ENCODE assay signal across 11 mouse cellular contexts in the genomic region with DNA sequence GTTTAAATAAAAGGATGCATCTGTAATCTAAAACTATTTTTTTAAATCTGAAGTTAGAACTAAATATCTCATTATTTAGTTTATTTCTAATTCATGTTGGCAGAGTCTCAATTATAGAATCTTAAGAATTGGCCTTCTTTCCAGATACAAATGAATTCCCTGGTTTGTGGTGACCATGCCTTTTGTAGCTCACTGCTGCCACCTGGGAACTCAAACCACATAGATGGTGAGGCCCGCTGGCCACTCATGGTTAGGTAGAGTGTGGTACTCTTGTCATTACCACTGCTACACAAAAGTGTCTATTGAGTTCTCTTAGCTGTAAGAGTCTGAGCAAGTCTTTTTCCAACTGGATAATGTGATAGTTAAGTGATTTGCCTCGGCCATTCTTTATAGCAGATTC. TPM values are rescaled to one million over a fixed set of nuclear protein-coding genes. Genes with fewer than 3 reads are reported as not detected.
DNase-seq lines count a peak whose midpoint lies in the region; ATAC-seq and TF ChIP-seq lines count a peak whose summit lies in the region.
"Had no signal": no experiment of that assay in that cellular context is flagged by ENCODE, and none has a peak within 500 bp of the region (broad histone marks: within the 10 kb centered on the region; RNA-seq: fewer than 3 reads in every experiment).

No protein-coding gene starts in this region.

- 74% methylated on average over 2 of the region's 2 CpGs for WGBS in forebrain, postnatal 0 days
- 81% methylated on average over 2 of the region's 2 CpGs for WGBS in forebrain, embryonic 10.5 days
- WGBS in lung, postnatal 0 days, result 70% methylated on average over 2 of the region's 2 CpGs

- H3K9ac ChIP-seq in forebrain, postnatal 0 days, result no peak overlapping the region
- H3K9ac ChIP-seq in lung, postnatal 0 days (replicated peaks; ENCODE audit: low read depth), result no peak overlapping the region
- H3K9ac ChIP-seq: forebrain, embryonic 12.5 days; limb, embryonic 15.5 days had no signal

- TF ChIP-seq CTCF in forebrain, postnatal 0 days (IDR thresholded peaks at IDR 0.05; ENCODE audit: low read depth), result peak; percentile 22; the same call in 1 of the 2 replicates
- peak; percentile 48 for TF ChIP-seq CTCF in lung, postnatal 0 days (IDR thresholded peaks at IDR 0.05)

- no peak for DNase-seq in forebrain, postnatal 0 days
- DNase-seq in forebrain, embryonic 10.5 days (ENCODE audit: extremely low spot score, low spot score), result no peak
- peak; percentile 17 to 29 for DNase-seq in left cerebral cortex, adult 18-20 months (ENCODE audit: low spot score in 2 of 2)
- no peak for DNase-seq in left cerebral cortex, adult 11 months (ENCODE audit: low spot score)
- DNase-seq in adrenal gland, adult 8-10 months, result peak; percentile 12
- DNase-seq in lung, postnatal 0 days (ENCODE audit: low spot score), result peak; percentile 25
- DNase-seq in frontal cortex, postnatal 14 days (ENCODE audit: low spot score in 2 of 2), result no peak
- no peak for DNase-seq in spleen, postnatal 4 days (ENCODE audit: low spot score in 2 of 2)

- TF ChIP-seq EP300 in lung, postnatal 0 days (IDR thresholded peaks at IDR 0.05), result no peak

- H3K4me3 ChIP-seq in forebrain, postnatal 0 days (ENCODE audit: low read depth, low read length), result no peak overlapping the region
- H3K4me3 ChIP-seq in forebrain, embryonic 10.5 days, result no peak overlapping the region
- no peak overlapping the region for H3K4me3 ChIP-seq in lung, postnatal 0 days (ENCODE audit: low read depth, low read length)
- H3K4me3 ChIP-seq: forebrain, embryonic 12.5 days; limb, embryonic 15.5 days had no signal

- H3K9me3 ChIP-seq in forebrain, postnatal 0 days (ENCODE audit: low read length), result no peaks in the 10 kb centered on the region
- no peaks in the 10 kb centered on the region for H3K9me3 ChIP-seq in forebrain, embryonic 10.5 days
- no peaks in the 10 kb centered on the region for H3K9me3 ChIP-seq in lung, postnatal 0 days (ENCODE audit: low read length)
- H3K9me3 ChIP-seq: forebrain, embryonic 12.5 days; limb, embryonic 15.5 days had no signal

- no peak overlapping the region for H3K27ac ChIP-seq in forebrain, postnatal 0 days (ENCODE audit: low read depth, low read length)
- H3K27ac ChIP-seq in forebrain, embryonic 10.5 days, result no peak overlapping the region
- no peak overlapping the region for H3K27ac ChIP-seq in lung, postnatal 0 days (ENCODE audit: low read length)
- H3K27ac ChIP-seq: forebrain, embryonic 12.5 days; limb, embryonic 15.5 days had no signal

- ATAC-seq in forebrain, postnatal 0 days, result no peak
- ATAC-seq in lung, postnatal 0 days, result no peak

- H3K4me1 ChIP-seq in forebrain, postnatal 0 days (ENCODE audit: insufficient read depth), result no peaks in the 10 kb centered on the region
- H3K4me1 ChIP-seq in forebrain, embryonic 10.5 days, result no peaks in the 10 kb centered on the region
- no peaks in the 10 kb centered on the region for H3K4me1 ChIP-seq in lung, postnatal 0 days (ENCODE audit: insufficient read depth, low read depth, low read length)
- H3K4me1 ChIP-seq: forebrain, embryonic 12.5 days; limb, embryonic 15.5 days had no signal

- H3K36me3 ChIP-seq in forebrain, postnatal 0 days (ENCODE audit: insufficient read depth), result no peaks in the 10 kb centered on the region
- H3K36me3 ChIP-seq in forebrain, embryonic 10.5 days (replicated peaks), result no peaks in the 10 kb centered on the region
- no peaks in the 10 kb centered on the region for H3K36me3 ChIP-seq in lung, postnatal 0 days (ENCODE audit: insufficient read depth, low read length)
- H3K36me3 ChIP-seq: forebrain, embryonic 12.5 days; limb, embryonic 15.5 days had no signal

- no peaks in the 10 kb centered on the region for H3K27me3 ChIP-seq in forebrain, postnatal 0 days (ENCODE audit: insufficient read depth, low read length)
- no peaks in the 10 kb centered on the region for H3K27me3 ChIP-seq in forebrain, embryonic 10.5 days (ENCODE audit: poor library complexity, severe bottlenecking)
- H3K27me3 ChIP-seq in lung, postnatal 0 days (replicated peaks; ENCODE audit: insufficient read depth, low read length), result no peaks in the 10 kb centered on the region
- H3K27me3 ChIP-seq: forebrain, embryonic 12.5 days; limb, embryonic 15.5 days had no signal

- H3K4me2 ChIP-seq in forebrain, postnatal 0 days (ENCODE audit: low read depth), result no peak overlapping the region
- H3K4me2 ChIP-seq in lung, postnatal 0 days (replicated peaks; ENCODE audit: low read depth, low read length), result no peak overlapping the region
- H3K4me2 ChIP-seq: forebrain, embryonic 12.5 days; limb, embryonic 15.5 days had no signal

RNA-seq across cellular contexts. Expression of gene Scp2d1, which starts 45.4 kb away (rescaled TPM):
- 0.43 TPM in 1 of 2 replicates, not detected in the other for total RNA-seq in forebrain, postnatal 0 days (2014; rRNA removed)
- polyA plus RNA-seq in forebrain, postnatal 0 days (2015; fragmentation: Nextera tagmentation; extraction: Ambion mirVana), result not detected in 2 replicates
- not detected in 2 replicates for polyA plus RNA-seq in forebrain, embryonic 10.5 days (2016; fragmentation: Nextera tagmentation; extraction: Ambion mirVana)
- total RNA-seq in left cerebral cortex, adult 18-20 months (2021), result not detected
- not detected for total RNA-seq in adrenal gland, adult 8-10 months (2022)
- not detected in 2 replicates for polyA plus RNA-seq in lung, postnatal 0 days (2015; fragmentation: Nextera tagmentation; extraction: Ambion mirVana)
- polyA plus RNA-seq: forebrain, embryonic 12.5 days; limb, embryonic 15.5 days; small intestine, adult 2 months had no signal

Comparison
In these comparisons a context has a peak if more than half of its experiments do, and no peak if none do; other contexts are left out.
1. DNase-seq: peak in left cerebral cortex, adult 18-20 months (2 of 2), adrenal gland, adult 8-10 months (single experiment) and lung, postnatal 0 days (single experiment); none in forebrain, postnatal 0 days (single experiment), forebrain, embryonic 10.5 days (single experiment), left cerebral cortex, adult 11 months (single experiment), frontal cortex, postnatal 14 days (0 of 2) and spleen, postnatal 4 days (0 of 2).